Mouse (Mus musculus): ENCODE data around the gene Ski.

DNA sequence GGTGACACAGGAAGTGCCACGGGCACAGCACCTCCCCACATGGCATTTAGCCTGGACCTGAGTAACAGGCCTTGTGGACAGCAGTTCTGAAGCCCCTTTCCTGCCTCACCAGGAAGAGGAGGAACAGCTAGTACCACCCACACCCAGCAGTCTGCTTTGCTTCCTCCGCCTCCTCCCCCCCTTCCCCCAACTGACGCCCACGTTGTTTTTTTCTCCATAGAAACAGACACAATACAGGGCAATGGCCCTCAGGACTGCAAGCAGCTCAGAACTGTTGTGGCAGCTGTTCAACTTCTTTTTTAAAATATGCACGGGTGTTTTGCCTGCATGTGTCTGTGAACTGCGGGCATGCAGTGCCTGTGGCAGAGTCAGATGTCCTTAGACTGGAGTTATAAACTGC lies 44.1 kb downstream of the Ski start:
- TF ChIP-seq CTCF (IDR thresholded peaks at IDR 0.05; ENCODE audit: insufficient read depth, low read length): no peak
- peak; percentile 53; the same call in 1 of the 2 replicates for TF ChIP-seq POLR2A (IDR thresholded peaks at IDR 0.05; ENCODE audit: borderline replicate concordance, extremely low read depth, low read depth, low read length)

All from lung, adult 2 months (tissue).